Mouse (Mus musculus) MEL (cell line): ENCODE data around the gene Polr3a. TPM values are rescaled to one million over a fixed set of nuclear protein-coding genes. Genes with fewer than 3 reads are reported as not detected.
"Not testable (repeated sequence)": the region's sequence is repeated elsewhere in the genome, so short reads cannot be mapped to it uniquely, and the experiment has no call there.

Experiments used
- DNase-seq: peaks from one replicate; pipeline ENCODE4 v3.0.0; 2011; ENCODE audit warnings: low read depth, low spot score
- H3K27ac ChIP-seq: 2 replicates; pipeline ENCODE4 v1.5.1; 2012; ENCODE audit warnings: low read depth, mild to moderate bottlenecking, control low read depth, low read length, moderate library complexity; ENCODE audit not compliant: control insufficient read depth
- H3K27me3 ChIP-seq, 2 experiments: fragments of 150-350 bp in 1 of 2; sonication (generic) in 1 of 2; 2 replicates each; pipeline ENCODE4 v1.6.1; 2012; ENCODE audit warnings: low read length in 2 of 2, mild to moderate bottlenecking in 2 of 2, improper control_type of control experiment in 1 of 2, moderate library complexity in 1 of 2; ENCODE audit not compliant: insufficient read depth in 2 of 2, control insufficient read depth in 1 of 2
- H3K36me3 ChIP-seq, 2 experiments: 2 replicates each; pipeline ENCODE4 v1.6.1; 2012 to 2014; ENCODE audit warnings: low read length in 2 of 2, improper control_type of control experiment in 1 of 2, inconsistent platforms in 1 of 2, mild to moderate bottlenecking in 1 of 2; ENCODE audit not compliant: insufficient read depth in 2 of 2, control insufficient read depth in 1 of 2
- H3K4me1 ChIP-seq, 2 experiments: fragments of 150-350 bp in 1 of 2; sonication (generic) in 1 of 2; 2 replicates each; pipeline ENCODE4 v1.6.1; 2012; ENCODE audit warnings: low read length in 2 of 2, improper control_type of control experiment in 1 of 2, mild to moderate bottlenecking in 1 of 2; ENCODE audit not compliant: insufficient read depth in 2 of 2, control insufficient read depth in 1 of 2
- H3K4me3 ChIP-seq, 2 experiments: fragments of 150-350 bp in 1 of 2; sonication (generic) in 1 of 2; 2 replicates each; pipeline ENCODE4 v1.5.1; 2012; ENCODE audit warnings: low read depth in 2 of 2, low read length in 2 of 2, mild to moderate bottlenecking in 2 of 2, moderate library complexity in 2 of 2, control low read depth in 1 of 2, improper control_type of control experiment in 1 of 2; ENCODE audit not compliant: control insufficient read depth in 1 of 2, insufficient read depth in 1 of 2
- H3K79me2 ChIP-seq: 2 replicates; pipeline ENCODE4 v1.6.1; 2012; ENCODE audit warnings: mild to moderate bottlenecking, low read length, moderate library complexity; ENCODE audit not compliant: control insufficient read depth, poor library complexity, insufficient read depth
- H3K9ac ChIP-seq: 2 replicates; pipeline ENCODE4 v1.6.1; 2012; ENCODE audit warnings: low read depth, mild to moderate bottlenecking, control low read depth, low read length, moderate library complexity; ENCODE audit not compliant: control insufficient read depth, poor library complexity, severe bottlenecking
- H3K9me3 ChIP-seq: fragments of 150-350 bp; sonication (generic); replicated peaks from 2 replicates; pipeline ENCODE4 v1.6.1; 2012; ENCODE audit warnings: mild to moderate bottlenecking, low read length, improper control_type of control experiment, moderate library complexity; ENCODE audit not compliant: insufficient read depth
- CHD2 ChIP-seq: IDR thresholded peaks from 2 replicates; pipeline ENCODE4 v1.6.1; 2011; ENCODE audit warnings: low read length, improper control_type of control experiment
- CTCF ChIP-seq, 3 experiments: IDR thresholded peaks in 2 of 3; conservative IDR thresholded peaks in 1 of 3; 2 replicates each; pipeline ENCODE4 v1.5.1; 2011 to 2012; ENCODE audit warnings: low read length in 3 of 3, low read depth in 2 of 3, mild to moderate bottlenecking in 2 of 3, improper control_type of control experiment in 1 of 3, inconsistent platforms in 1 of 3, mixed read lengths in 1 of 3, moderate library complexity in 1 of 3; ENCODE audit not compliant: control insufficient read depth in 1 of 3, insufficient read depth in 1 of 3, poor library complexity in 1 of 3, severe bottlenecking in 1 of 3
- EP300 ChIP-seq, 2 experiments: IDR thresholded peaks; 2 replicates each; pipeline ENCODE4 v1.6.1; 2011; ENCODE audit warnings: improper control_type of control experiment in 2 of 2, low read length in 2 of 2, low read depth in 1 of 2, mild to moderate bottlenecking in 1 of 2
- ETS1 ChIP-seq: IDR thresholded peaks from 2 replicates; pipeline ENCODE4 v1.6.1; 2012; ENCODE audit warnings: low read depth, mild to moderate bottlenecking, inconsistent platforms, low read length, improper control_type of control experiment, moderate library complexity
- MAFK ChIP-seq: IDR thresholded peaks from 2 replicates; pipeline ENCODE4 v1.6.1; 2011; ENCODE audit warnings: low read depth, mild to moderate bottlenecking, low read length, improper control_type of control experiment, borderline replicate concordance
- MAX ChIP-seq: IDR thresholded peaks from 2 replicates; pipeline ENCODE4 v1.6.1; 2011; ENCODE audit warnings: low read length, improper control_type of control experiment
- POLR2AphosphoS2 ChIP-seq: IDR thresholded peaks from 2 replicates; pipeline ENCODE4 v1.6.1; 2011; ENCODE audit warnings: low read length, improper control_type of control experiment
- TCF12 ChIP-seq: IDR thresholded peaks from 2 replicates; pipeline ENCODE4 v1.6.1; 2014; ENCODE audit warnings: low read depth, mild to moderate bottlenecking, inconsistent platforms, low read length, improper control_type of control experiment, moderate library complexity
- USF1 ChIP-seq: IDR thresholded peaks from 2 replicates; pipeline ENCODE4 v1.6.1; 2014; ENCODE audit warnings: low read depth, mild to moderate bottlenecking, inconsistent platforms, low read length, improper control_type of control experiment, moderate library complexity
- USF2 ChIP-seq, 2 experiments: IDR thresholded peaks; 2 replicates each; pipeline ENCODE4 v1.6.1; 2011 to 2012; ENCODE audit warnings: improper control_type of control experiment in 2 of 2, low read length in 2 of 2, borderline replicate concordance in 1 of 2, inconsistent platforms in 1 of 2, low read depth in 1 of 2, mild to moderate bottlenecking in 1 of 2; ENCODE audit not compliant: insufficient read depth in 1 of 2
- ZMIZ1 ChIP-seq: IDR thresholded peaks from 2 replicates; pipeline ENCODE4 v1.6.1; 2012; ENCODE audit warnings: low read depth, mild to moderate bottlenecking, inconsistent platforms, low read length, improper control_type of control experiment, moderate library complexity
- polyA plus RNA-seq, 2 experiments: library from polyadenylated mRNA; stranded (reverse) in 1 of 2; unstranded in 1 of 2; fragments of >175 nt in 1 of 2; fragments of >200 nt in 1 of 2; gene quantifications; 2 replicates each; pipeline versions ENCODE4 v1.2.1 to v1.2.4; 2012; ENCODE audit warnings: low replicate concordance in 2 of 2, low read depth in 1 of 2; ENCODE audit not compliant: insufficient read length in 2 of 2, insufficient read depth in 1 of 2, missing spikeins in 1 of 2
- total RNA-seq: library from RNA; depleted of rRNA; stranded (reverse); fragments of 300-350 nt; gene quantifications from 2 replicates; pipeline ENCODE4 v1.2.3, GENCODE M21; 2012; rRNA removed

Polr3a gene
- total and polyA plus RNA-seq, 3 experiments: 22.8 to 26.6 TPM; not detected in 1

DNA sequence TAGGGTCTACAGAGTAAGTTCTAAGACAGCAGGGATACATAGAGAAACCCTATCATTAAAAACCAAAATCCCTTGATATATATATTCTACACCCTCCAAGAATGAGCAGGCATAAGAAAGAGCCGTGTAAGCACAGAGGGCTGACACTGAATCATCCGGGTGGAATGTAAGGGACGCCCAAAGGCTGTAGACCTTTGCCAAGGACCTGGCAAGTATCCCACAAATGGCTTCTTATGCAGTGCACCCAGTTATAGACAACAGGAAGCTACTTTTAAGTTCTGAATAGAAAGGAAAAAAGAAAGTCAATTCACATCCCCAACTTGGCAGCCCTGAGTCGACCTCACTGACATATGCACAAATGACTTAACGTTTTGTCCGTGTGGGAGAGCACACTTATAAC, 18.1 kb downstream of the Polr3a start:
- TF ChIP-seq TCF12 (no peak), USF2 (IDR thresholded peaks at IDR 0.05; ENCODE audit: borderline replicate concordance in 1 of 2, insufficient read depth in 1 of 2, low read depth in 1 of 2, low read length in 2 of 2) (no peak), MAX (no peak), POLR2AphosphoS2 (no peak), ETS1 (no peak), EP300 (IDR thresholded peaks at IDR 0.05; ENCODE audit: low read depth in 1 of 2, low read length in 2 of 2) (no peak)
- Histone ChIP-seq H3K36me3 (peaks cover 0 to 9% of the 10 kb centered on the region in 2 experiments; a peak in 2 of 4 replicates), H3K27me3 (no peaks in the 10 kb centered on the region)

GRCm38 (mm10) chr14:24458191-24458590, 28.7 kb downstream of the Polr3a start:
- Histone ChIP-seq H3K36me3 (peaks cover 0 to 7% of the 10 kb centered on the region in 2 experiments; a peak in 2 of 4 replicates), H3K9ac (no peak overlapping the region), H3K79me2 (no peaks in the 10 kb centered on the region), H3K27me3 (no peaks in the 10 kb centered on the region), H3K9me3 (no peaks in the 10 kb centered on the region), H3K4me3 (no peak overlapping the region), H3K27ac (no peak overlapping the region), H3K4me1 (no peaks in the 10 kb centered on the region)
- TF ChIP-seq CHD2 (no peak), EP300 (IDR thresholded peaks at IDR 0.05; ENCODE audit: low read depth in 1 of 2, low read length in 2 of 2) (no peak), USF1 (no peak), TCF12 (no peak), CTCF (IDR thresholded peaks at IDR 0.05 in 2 of 3, conservative IDR thresholded peaks at IDR 0.05 in 1 of 3; ENCODE audit: control insufficient read depth in 1 of 3, insufficient read depth in 1 of 3, low read depth in 2 of 3, low read length in 3 of 3, poor library complexity in 1 of 3, severe bottlenecking in 1 of 3) (no peak), MAFK (no peak), ZMIZ1 (no peak)
- DNase-seq: no peak

More for the DNA sequence above, 18.1 kb downstream of the Polr3a start:
- H3K9ac ChIP-seq: no peak overlapping the region
- H3K4me1 ChIP-seq: no peaks in the 10 kb centered on the region
- H3K27ac ChIP-seq: no peak overlapping the region
- H3K9me3 ChIP-seq: no peaks in the 10 kb centered on the region
- H3K4me3 ChIP-seq: no peak overlapping the region
- no peak for DNase-seq
- H3K79me2 ChIP-seq: no peaks in the 10 kb centered on the region

GRCm38 (mm10) chr14:24443529-24443928, 43.3 kb downstream of the Polr3a start:
- not testable (repeated sequence) for H3K9me3 ChIP-seq, H3K36me3 ChIP-seq, H3K9ac ChIP-seq, H3K27me3 ChIP-seq, H3K4me3 ChIP-seq, H3K27ac ChIP-seq, DNase-seq, H3K4me1 ChIP-seq, H3K79me2 ChIP-seq

Other genes with a start within 250 kb of the Polr3a start
- gene Dlg5, start 241.1 kb downstream of the Polr3a start, total RNA-seq: not detected in 2 replicates
- gene Dlg5, start 241.1 kb downstream of the Polr3a start, polyA plus RNA-seq: not detected
- not detected in 2 replicates for gene E330034G19Rik, start 193.8 kb downstream of the Polr3a start, total RNA-seq
- not detected for gene E330034G19Rik, start 193.8 kb downstream of the Polr3a start, polyA plus RNA-seq
- 2,513 and 2,687 TPM in 2 replicates for gene Rps24, start 67 bp upstream of the Polr3a start, total RNA-seq
- gene Rps24, start 67 bp upstream of the Polr3a start, polyA plus RNA-seq: 1,000 to 10,000 TPM in 1 of 2 experiments, not detected in 1; 2,914 TPM